Comparison of ENCODE assay signal across 17 mouse cellular contexts in genomic region chr2:170863201-170863600, GRCm38 (mm10).
"Had no signal": no experiment of that assay in that cellular context is flagged by ENCODE, and none has a peak within 500 bp of the region (broad histone marks: within the 10 kb centered on the region; RNA-seq: fewer than 3 reads in every experiment).

No protein-coding gene starts in this region.

- H3K4me1 ChIP-seq: hindbrain, embryonic 15.5 days; limb, embryonic 13.5 days; limb, embryonic 15.5 days; liver, embryonic 12.5 days had no signal

- DNase-seq: gastrocnemius, postnatal 14 days; gastrocnemius, postnatal 36 days; heart, adult 11 months; heart, postnatal 14 days; heart, postnatal 36 days; layer of hippocampus, adult 9-11 months; layer of hippocampus, postnatal 36 days; left cerebral cortex, postnatal 4 days had no signal

- ATAC-seq: hindbrain, postnatal 0 days; liver, embryonic 12.5 days had no signal

- H3K27me3 ChIP-seq: heart, embryonic 12.5 days; hindbrain, embryonic 13.5 days; hindbrain, embryonic 15.5 days; limb, embryonic 13.5 days; limb, embryonic 15.5 days; liver, embryonic 12.5 days had no signal

- H3K27ac ChIP-seq: heart, embryonic 10.5 days; hindbrain, embryonic 13.5 days; hindbrain, embryonic 15.5 days; hindbrain, postnatal 0 days; kidney, embryonic 15.5 days; limb, embryonic 13.5 days; limb, embryonic 15.5 days; liver, embryonic 12.5 days had no signal

- H3K9me3 ChIP-seq: heart, embryonic 10.5 days; hindbrain, embryonic 13.5 days; hindbrain, embryonic 15.5 days; kidney, embryonic 15.5 days; limb, embryonic 13.5 days; limb, embryonic 15.5 days; liver, embryonic 12.5 days had no signal

- H3K4me2 ChIP-seq: heart, embryonic 12.5 days; hindbrain, embryonic 13.5 days; hindbrain, embryonic 15.5 days; kidney, embryonic 15.5 days; limb, embryonic 13.5 days; limb, embryonic 15.5 days; liver, embryonic 12.5 days had no signal

- H3K9ac ChIP-seq: heart, embryonic 12.5 days; hindbrain, embryonic 13.5 days; hindbrain, embryonic 15.5 days; kidney, embryonic 15.5 days; limb, embryonic 13.5 days; limb, embryonic 15.5 days; liver, embryonic 12.5 days had no signal

- H3K4me3 ChIP-seq: heart, embryonic 10.5 days; heart, embryonic 12.5 days; hindbrain, embryonic 13.5 days; hindbrain, embryonic 15.5 days; kidney, embryonic 15.5 days; limb, embryonic 13.5 days; limb, embryonic 15.5 days; liver, embryonic 12.5 days had no signal

- H3K36me3 ChIP-seq: heart, embryonic 10.5 days; heart, embryonic 12.5 days; hindbrain, embryonic 15.5 days; kidney, embryonic 15.5 days; limb, embryonic 13.5 days; limb, embryonic 15.5 days; liver, embryonic 12.5 days had no signal
